Mouse (Mus musculus) MEL (cell line): ENCODE measurements at regions not wholly inside any gene's neighbourhood (a gene's known extent, or its start where the extent isn't known, plus 50 kb on each side); places are given as distances from the start of the nearest gene placed in this dataset.

Experiments used
- DNase-seq: peaks from one replicate; pipeline ENCODE4 v3.0.0; 2011; ENCODE audit warnings: low read depth, low spot score
- H3K27ac ChIP-seq: 2 replicates; pipeline ENCODE4 v1.5.1; 2012; ENCODE audit warnings: low read depth, mild to moderate bottlenecking, control low read depth, low read length, moderate library complexity; ENCODE audit not compliant: control insufficient read depth
- H3K27me3 ChIP-seq, 2 experiments: fragments of 150-350 bp in 1 of 2; sonication (generic) in 1 of 2; 2 replicates each; pipeline ENCODE4 v1.6.1; 2012; ENCODE audit warnings: low read length in 2 of 2, mild to moderate bottlenecking in 2 of 2, improper control_type of control experiment in 1 of 2, moderate library complexity in 1 of 2; ENCODE audit not compliant: insufficient read depth in 2 of 2, control insufficient read depth in 1 of 2
- H3K36me3 ChIP-seq, 2 experiments: 2 replicates each; pipeline ENCODE4 v1.6.1; 2012 to 2014; ENCODE audit warnings: low read length in 2 of 2, improper control_type of control experiment in 1 of 2, inconsistent platforms in 1 of 2, mild to moderate bottlenecking in 1 of 2; ENCODE audit not compliant: insufficient read depth in 2 of 2, control insufficient read depth in 1 of 2
- H3K4me1 ChIP-seq, 2 experiments: fragments of 150-350 bp in 1 of 2; sonication (generic) in 1 of 2; 2 replicates each; pipeline ENCODE4 v1.6.1; 2012; ENCODE audit warnings: low read length in 2 of 2, improper control_type of control experiment in 1 of 2, mild to moderate bottlenecking in 1 of 2; ENCODE audit not compliant: insufficient read depth in 2 of 2, control insufficient read depth in 1 of 2
- H3K4me3 ChIP-seq, 2 experiments: fragments of 150-350 bp in 1 of 2; sonication (generic) in 1 of 2; 2 replicates each; pipeline ENCODE4 v1.5.1; 2012; ENCODE audit warnings: low read depth in 2 of 2, low read length in 2 of 2, mild to moderate bottlenecking in 2 of 2, moderate library complexity in 2 of 2, control low read depth in 1 of 2, improper control_type of control experiment in 1 of 2; ENCODE audit not compliant: control insufficient read depth in 1 of 2, insufficient read depth in 1 of 2
- H3K79me2 ChIP-seq: 2 replicates; pipeline ENCODE4 v1.6.1; 2012; ENCODE audit warnings: mild to moderate bottlenecking, low read length, moderate library complexity; ENCODE audit not compliant: control insufficient read depth, poor library complexity, insufficient read depth
- H3K9ac ChIP-seq: 2 replicates; pipeline ENCODE4 v1.6.1; 2012; ENCODE audit warnings: low read depth, mild to moderate bottlenecking, control low read depth, low read length, moderate library complexity; ENCODE audit not compliant: control insufficient read depth, poor library complexity, severe bottlenecking
- H3K9me3 ChIP-seq: fragments of 150-350 bp; sonication (generic); replicated peaks from 2 replicates; pipeline ENCODE4 v1.6.1; 2012; ENCODE audit warnings: mild to moderate bottlenecking, low read length, improper control_type of control experiment, moderate library complexity; ENCODE audit not compliant: insufficient read depth
- BHLHE40 ChIP-seq: IDR thresholded peaks from 2 replicates; pipeline ENCODE4 v1.6.1; 2012; ENCODE audit warnings: low read depth, mild to moderate bottlenecking, inconsistent platforms, low read length, improper control_type of control experiment, borderline replicate concordance
- CHD1 ChIP-seq: IDR thresholded peaks from 2 replicates; pipeline ENCODE4 v1.6.1; 2012; ENCODE audit warnings: low read depth, mild to moderate bottlenecking, inconsistent platforms, low read length, improper control_type of control experiment
- CHD2 ChIP-seq: IDR thresholded peaks from 2 replicates; pipeline ENCODE4 v1.6.1; 2011; ENCODE audit warnings: low read length, improper control_type of control experiment
- CTCF ChIP-seq, 3 experiments: IDR thresholded peaks in 2 of 3; conservative IDR thresholded peaks in 1 of 3; 2 replicates each; pipeline ENCODE4 v1.5.1; 2011 to 2012; ENCODE audit warnings: low read length in 3 of 3, low read depth in 2 of 3, mild to moderate bottlenecking in 2 of 3, improper control_type of control experiment in 1 of 3, inconsistent platforms in 1 of 3, mixed read lengths in 1 of 3, moderate library complexity in 1 of 3; ENCODE audit not compliant: control insufficient read depth in 1 of 3, insufficient read depth in 1 of 3, poor library complexity in 1 of 3, severe bottlenecking in 1 of 3
- ELF1 ChIP-seq: IDR thresholded peaks from 2 replicates; pipeline ENCODE4 v1.6.1; 2014; ENCODE audit warnings: low read depth, mild to moderate bottlenecking, inconsistent platforms, low read length, improper control_type of control experiment, moderate library complexity
- ETS1 ChIP-seq: IDR thresholded peaks from 2 replicates; pipeline ENCODE4 v1.6.1; 2012; ENCODE audit warnings: low read depth, mild to moderate bottlenecking, inconsistent platforms, low read length, improper control_type of control experiment, moderate library complexity
- GABPA ChIP-seq: IDR thresholded peaks from 2 replicates; pipeline ENCODE4 v1.6.1; 2012; ENCODE audit warnings: low read depth, mild to moderate bottlenecking, inconsistent platforms, low read length, improper control_type of control experiment, moderate library complexity
- GATA1 ChIP-seq: IDR thresholded peaks from 2 replicates; pipeline ENCODE4 v1.6.1; 2011; ENCODE audit warnings: low read depth, low read length, improper control_type of control experiment
- JUND ChIP-seq: IDR thresholded peaks from 2 replicates; pipeline ENCODE4 v1.6.1; 2011; ENCODE audit warnings: low read depth, mild to moderate bottlenecking, improper control_type of control experiment, low read length
- KAT2A ChIP-seq: conservative IDR thresholded peaks from 2 replicates; pipeline ENCODE4 v1.6.1; 2012; ENCODE audit warnings: low read depth, low read length, improper control_type of control experiment, inconsistent platforms
- MAFK ChIP-seq: IDR thresholded peaks from 2 replicates; pipeline ENCODE4 v1.6.1; 2011; ENCODE audit warnings: low read depth, mild to moderate bottlenecking, low read length, improper control_type of control experiment, borderline replicate concordance
- MEF2A ChIP-seq: IDR thresholded peaks from 2 replicates; pipeline ENCODE4 v1.6.1; 2014; ENCODE audit warnings: low read depth, mild to moderate bottlenecking, inconsistent platforms, low read length, improper control_type of control experiment; ENCODE audit not compliant: poor library complexity, insufficient replicate concordance, severe bottlenecking; ENCODE audit errors: extremely low read depth
- MXI1 ChIP-seq: IDR thresholded peaks from 2 replicates; pipeline ENCODE4 v1.6.1; 2011; ENCODE audit warnings: mild to moderate bottlenecking, low read depth, low read length, improper control_type of control experiment
- MYB ChIP-seq: IDR thresholded peaks from 2 replicates; pipeline ENCODE4 v1.6.1; 2011; ENCODE audit warnings: mild to moderate bottlenecking, low read depth, low read length, improper control_type of control experiment
- MYC ChIP-seq: IDR thresholded peaks from 2 replicates; pipeline ENCODE4 v1.6.1; 2011; ENCODE audit warnings: low read depth, mild to moderate bottlenecking, low read length, improper control_type of control experiment, moderate library complexity
- NELFE ChIP-seq: IDR thresholded peaks from 2 replicates; pipeline ENCODE4 v1.6.1; 2011; ENCODE audit warnings: low read depth, low read length, improper control_type of control experiment
- NRF1 ChIP-seq: IDR thresholded peaks from 2 replicates; pipeline ENCODE4 v1.6.1; 2014; ENCODE audit warnings: low read depth, mild to moderate bottlenecking, inconsistent platforms, low read length, improper control_type of control experiment, moderate library complexity; ENCODE audit not compliant: poor library complexity, insufficient read depth, severe bottlenecking
- POLR2A ChIP-seq, 2 experiments: IDR thresholded peaks; 2 replicates each; pipeline ENCODE4 v1.6.1; 2011 to 2012; ENCODE audit warnings: low read length in 2 of 2, mild to moderate bottlenecking in 2 of 2, control low read depth in 1 of 2, improper control_type of control experiment in 1 of 2, low read depth in 1 of 2, moderate library complexity in 1 of 2; ENCODE audit not compliant: control insufficient read depth in 1 of 2, insufficient read depth in 1 of 2, poor library complexity in 1 of 2
- POLR2AphosphoS2 ChIP-seq: IDR thresholded peaks from 2 replicates; pipeline ENCODE4 v1.6.1; 2011; ENCODE audit warnings: low read length, improper control_type of control experiment
- POLR2AphosphoS5 ChIP-seq: IDR thresholded peaks from 2 replicates; pipeline ENCODE4 v1.6.1; 2012; ENCODE audit warnings: low read depth, borderline replicate concordance, mild to moderate bottlenecking, inconsistent platforms, low read length, moderate library complexity, mixed read lengths
- RAD21 ChIP-seq: IDR thresholded peaks from 2 replicates; pipeline ENCODE4 v1.6.1; 2011; ENCODE audit warnings: mild to moderate bottlenecking, low read depth, low read length, improper control_type of control experiment
- RCOR1 ChIP-seq: IDR thresholded peaks from 2 replicates; pipeline ENCODE4 v1.6.1; 2012; ENCODE audit warnings: low read depth, mild to moderate bottlenecking, inconsistent platforms, low read length, improper control_type of control experiment
- SIN3A ChIP-seq: IDR thresholded peaks from 2 replicates; pipeline ENCODE4 v1.6.1; 2012; ENCODE audit warnings: low read length, improper control_type of control experiment, inconsistent platforms
- SMC3 ChIP-seq: IDR thresholded peaks from 2 replicates; pipeline ENCODE4 v1.6.1; 2011; ENCODE audit warnings: low read depth, low read length, improper control_type of control experiment
- TCF12 ChIP-seq: IDR thresholded peaks from 2 replicates; pipeline ENCODE4 v1.6.1; 2014; ENCODE audit warnings: low read depth, mild to moderate bottlenecking, inconsistent platforms, low read length, improper control_type of control experiment, moderate library complexity
- UBTF ChIP-seq: IDR thresholded peaks from 2 replicates; pipeline ENCODE4 v1.6.1; 2012; ENCODE audit warnings: low read depth, mild to moderate bottlenecking, inconsistent platforms, low read length, improper control_type of control experiment, moderate library complexity, borderline replicate concordance; ENCODE audit not compliant: insufficient read depth
- USF1 ChIP-seq: IDR thresholded peaks from 2 replicates; pipeline ENCODE4 v1.6.1; 2014; ENCODE audit warnings: low read depth, mild to moderate bottlenecking, inconsistent platforms, low read length, improper control_type of control experiment, moderate library complexity
- USF2 ChIP-seq, 2 experiments: IDR thresholded peaks; 2 replicates each; pipeline ENCODE4 v1.6.1; 2011 to 2012; ENCODE audit warnings: improper control_type of control experiment in 2 of 2, low read length in 2 of 2, borderline replicate concordance in 1 of 2, inconsistent platforms in 1 of 2, low read depth in 1 of 2, mild to moderate bottlenecking in 1 of 2; ENCODE audit not compliant: insufficient read depth in 1 of 2
- ZC3H11A ChIP-seq: IDR thresholded peaks from 2 replicates; pipeline ENCODE4 v1.6.1; 2012; ENCODE audit warnings: low read depth, mild to moderate bottlenecking, inconsistent platforms, low read length, improper control_type of control experiment
- ZKSCAN1 ChIP-seq: IDR thresholded peaks from 2 replicates; pipeline ENCODE4 v1.6.1; 2012; ENCODE audit warnings: low read depth, mild to moderate bottlenecking, inconsistent platforms, low read length, improper control_type of control experiment, moderate library complexity
- ZMIZ1 ChIP-seq: IDR thresholded peaks from 2 replicates; pipeline ENCODE4 v1.6.1; 2012; ENCODE audit warnings: low read depth, mild to moderate bottlenecking, inconsistent platforms, low read length, improper control_type of control experiment, moderate library complexity
- ZNF384 ChIP-seq: IDR thresholded peaks from 2 replicates; pipeline ENCODE4 v1.6.1; 2012; ENCODE audit warnings: low read depth, mild to moderate bottlenecking, inconsistent platforms, low read length, improper control_type of control experiment

- TF ChIP-seq ZKSCAN1, result no peak
- TF ChIP-seq ZC3H11A, result peak; percentile 12; the same call in 1 of the 2 replicates
- no peak; the same call in 1 of the 2 replicates for TF ChIP-seq BHLHE40
- TF ChIP-seq JUND, result peak; percentile 70; the same call in 1 of the 2 replicates
- peak; percentile 50; the same call in 1 of the 2 replicates for TF ChIP-seq RCOR1
- TF ChIP-seq ETS1, result peak; percentile 98
- TF ChIP-seq MYB, result no peak
- TF ChIP-seq UBTF, result no peak
- no peak for TF ChIP-seq ZNF384
- no peak for TF ChIP-seq POLR2AphosphoS5
- peak; percentile 82 for TF ChIP-seq TCF12
- no peak for TF ChIP-seq NRF1
- TF ChIP-seq CHD1, result no peak
- TF ChIP-seq CTCF (IDR thresholded peaks at IDR 0.05 in 2 of 3, conservative IDR thresholded peaks at IDR 0.05 in 1 of 3; ENCODE audit: control insufficient read depth in 1 of 3, insufficient read depth in 1 of 3, low read depth in 2 of 3, low read length in 3 of 3, poor library complexity in 1 of 3, severe bottlenecking in 1 of 3), result no peak
- peak; percentile 99 for TF ChIP-seq GABPA
- TF ChIP-seq RAD21, result no peak
Observed at GRCm38 (mm10) chr16:95776010-95776409, 74.1 kb downstream of the Ets2 start (continued).

- Histone ChIP-seq H3K4me1 (peaks cover 10 to 36% of the 10 kb centered on the region in 2 experiments), H3K9ac (peak overlapping the region; percentile 71), H3K27me3 (no peaks in the 10 kb centered on the region), H3K4me3 (peak overlapping the region; percentile 33 to 52), H3K27ac (peak overlapping the region; percentile 95), H3K79me2 (no peaks in the 10 kb centered on the region), H3K36me3 (peaks cover 0 to 18% of the 10 kb centered on the region in 2 experiments; a peak in 2 of 4 replicates), H3K9me3 (no peaks in the 10 kb centered on the region)
- peak; percentile 83 for DNase-seq
- no peak for TF ChIP-seq SMC3
- 0 out of 2 replicates have a peak, but pooled peaks have one; percentile 14 for TF ChIP-seq MYC
- TF ChIP-seq SIN3A, result no peak; the same call in 1 of the 2 replicates
- TF ChIP-seq GABPA, result peak; percentile 53; the same call in 1 of the 2 replicates
- TF ChIP-seq ELF1, result peak; percentile 69
- no peak for TF ChIP-seq UBTF
- TF ChIP-seq MXI1, result peak; percentile 9; the same call in 1 of the 2 replicates
- TF ChIP-seq GATA1, result peak; percentile 88
- TF ChIP-seq RAD21, result no peak
- no peak for TF ChIP-seq MYB
- no peak for TF ChIP-seq CHD1
- 0 out of 2 replicates have a peak, but pooled peaks have one; percentile 13 for TF ChIP-seq MAFK
- peak; percentile 33 for TF ChIP-seq KAT2A
- no peak for TF ChIP-seq USF2 (IDR thresholded peaks at IDR 0.05; ENCODE audit: borderline replicate concordance in 1 of 2, insufficient read depth in 1 of 2, low read depth in 1 of 2, low read length in 2 of 2)
- TF ChIP-seq ETS1, result peak; percentile 90
- peak; percentile 83 for TF ChIP-seq TCF12
- TF ChIP-seq ZMIZ1, result no peak
- no peak for TF ChIP-seq USF1
- TF ChIP-seq POLR2A (IDR thresholded peaks at IDR 0.05; ENCODE audit: control insufficient read depth in 1 of 2, insufficient read depth in 1 of 2, low read depth in 1 of 2, low read length in 2 of 2, poor library complexity in 1 of 2), result peak in 1 of 2 experiments; percentile 53; a peak in 2 of 4 replicates
- TF ChIP-seq ZNF384, result no peak
- TF ChIP-seq MEF2A, result no peak
- peak; percentile 78 for TF ChIP-seq CHD2
- no peak for TF ChIP-seq CTCF (IDR thresholded peaks at IDR 0.05 in 2 of 3, conservative IDR thresholded peaks at IDR 0.05 in 1 of 3; ENCODE audit: control insufficient read depth in 1 of 3, insufficient read depth in 1 of 3, low read depth in 2 of 3, low read length in 3 of 3, poor library complexity in 1 of 3, severe bottlenecking in 1 of 3)
- TF ChIP-seq POLR2AphosphoS2, result no peak
- no peak for TF ChIP-seq ZC3H11A
- no peak for TF ChIP-seq ZKSCAN1
- 0 out of 2 replicates have a peak, but pooled peaks have one; percentile 40 for TF ChIP-seq NELFE
Observed at GRCm38 (mm10) chr16:95775361-95775760, 73.5 kb downstream of the Ets2 start.
